Mouse (Mus musculus) A20 (cell line): ENCODE measurements at regions not wholly inside any gene's neighbourhood (a gene's known extent, or its start where the extent isn't known, plus 50 kb on each side); places are given as distances from the start of the nearest gene placed in this dataset.
"Not testable (repeated sequence)": the region's sequence is repeated elsewhere in the genome, so short reads cannot be mapped to it uniquely, and the experiment has no call there.

Experiments used
- DNase-seq: peaks from one replicate; pipeline ENCODE4 v3.0.0-alpha.2; 2011; ENCODE audit warnings: low read depth, low spot score

DNA sequence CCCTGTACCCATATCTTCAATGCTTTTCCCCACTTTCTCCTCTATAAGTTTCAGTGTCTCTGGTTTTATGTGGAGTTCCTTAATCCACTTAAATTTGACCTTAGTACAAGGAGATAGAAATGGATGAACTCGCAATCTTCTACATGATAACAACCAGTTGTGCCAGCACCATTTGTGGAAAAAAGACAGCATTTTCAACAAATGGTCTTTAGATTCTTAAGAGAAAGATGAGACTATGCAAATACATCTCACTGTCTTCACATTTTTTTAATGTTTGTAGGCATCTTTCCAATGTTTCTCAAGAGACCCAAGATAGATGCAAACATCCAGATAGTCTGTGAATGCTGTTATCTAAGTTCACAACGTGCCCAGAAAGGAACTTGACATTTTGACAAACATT lies 171.0 kb upstream of the Cdh7 start:
- DNase-seq = not testable (repeated sequence)

DNA sequence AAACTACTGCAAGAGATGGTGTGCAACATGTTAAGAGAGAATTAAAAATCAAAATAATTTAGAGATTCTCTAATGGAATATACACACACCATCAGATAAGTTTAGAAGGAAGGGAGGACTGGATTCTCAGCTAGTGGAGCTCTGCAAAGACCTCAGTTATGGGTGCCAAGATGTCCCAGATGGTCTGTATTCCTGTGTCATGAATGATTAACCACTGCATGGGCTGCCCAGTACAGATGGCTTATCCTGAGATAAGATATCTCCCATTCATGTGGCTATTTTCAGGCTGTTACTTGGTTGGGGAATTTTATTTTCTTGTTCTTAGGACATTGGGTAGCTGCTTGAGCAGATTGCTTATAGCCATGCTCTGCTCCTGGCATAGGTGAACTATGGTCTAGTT lies 131.6 kb upstream of the Cdh7 start:
- no peak for DNase-seq

DNA sequence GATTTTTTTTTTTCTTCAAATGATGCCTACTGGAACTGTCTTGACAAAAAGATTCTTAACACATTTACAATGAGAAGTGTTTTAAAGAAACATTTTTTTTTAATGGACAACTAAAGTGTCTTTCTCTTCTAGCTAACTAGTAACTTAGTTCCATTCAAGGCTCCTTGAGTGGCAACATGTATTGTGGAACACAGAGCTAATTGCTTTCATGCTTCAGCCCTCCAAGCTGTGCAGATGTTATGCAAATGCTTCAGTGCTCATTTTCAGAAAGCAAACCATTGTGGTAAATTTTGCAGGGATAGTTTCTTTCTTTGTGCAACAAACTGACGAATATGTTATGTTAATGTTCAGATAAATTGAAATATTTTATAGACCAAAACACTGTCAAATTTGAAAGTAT lies 83.6 kb upstream of the Cdh7 start:
- peak; percentile 44 for DNase-seq

DNA sequence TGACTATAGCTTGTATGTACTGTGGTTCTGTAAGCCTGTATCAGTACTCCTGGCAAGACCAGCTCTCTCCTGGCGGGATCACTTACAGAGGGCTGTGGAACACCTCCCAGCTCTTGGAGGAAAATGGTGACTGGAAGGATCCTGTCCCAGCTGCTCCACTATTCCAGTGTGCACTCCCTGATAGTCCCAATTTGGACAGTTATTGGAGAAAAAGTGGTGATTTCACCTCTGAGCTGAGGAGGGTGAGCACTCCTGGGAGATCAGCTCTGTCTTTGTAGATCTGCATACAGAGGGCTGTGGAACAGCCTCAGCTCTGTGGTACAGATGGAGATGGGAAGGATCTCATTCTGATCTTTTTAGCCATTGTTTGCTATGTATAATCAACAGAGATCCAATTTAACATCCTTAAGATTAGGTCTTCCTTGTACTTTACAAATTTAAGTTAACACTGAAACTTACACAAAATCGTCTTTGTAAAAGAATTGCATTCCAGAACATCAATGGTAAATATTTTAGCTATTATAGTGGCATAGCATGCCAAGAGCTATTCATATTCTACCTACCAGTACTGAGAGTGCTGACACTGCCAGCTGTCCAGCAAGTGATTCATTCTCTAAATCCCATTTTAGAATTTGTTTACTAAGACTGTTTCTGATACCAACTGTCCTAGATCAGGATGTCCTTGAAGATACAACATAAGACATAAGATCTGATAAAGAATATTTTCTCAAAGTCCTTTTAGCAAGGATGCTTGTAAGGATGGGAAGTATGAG lies 52.6 kb upstream of the Cdh7 start:
- no peak for DNase-seq
